ENCODE assay signal across 9 mouse cellular contexts in the genomic region with DNA sequence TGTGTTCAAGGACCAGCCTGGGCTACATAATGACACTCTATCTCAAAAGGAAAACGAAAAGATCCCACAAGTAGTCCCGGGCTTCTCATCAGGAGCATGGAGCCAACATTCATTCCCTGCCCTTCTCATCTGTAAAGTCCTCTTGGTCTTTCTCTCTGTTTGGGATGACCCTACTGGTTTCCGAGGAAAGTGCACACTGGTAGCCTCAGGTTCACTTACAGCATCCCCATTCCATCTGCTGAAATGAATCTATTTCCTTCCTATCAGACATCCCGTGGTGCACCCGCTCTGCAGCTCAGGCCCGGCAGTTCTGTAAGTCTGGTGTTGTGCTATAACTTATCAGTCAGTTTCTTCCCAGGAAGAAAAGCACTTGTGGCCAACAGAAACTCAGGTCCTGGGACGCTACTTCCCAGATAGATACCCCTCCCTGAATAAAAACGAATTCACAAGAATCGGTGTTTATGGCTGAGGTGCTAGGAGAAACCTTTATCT. TPM values are rescaled to one million over a fixed set of nuclear protein-coding genes. Genes with fewer than 3 reads are reported as not detected.
A peak's percentile ranks its signal among the peaks of the same experiment; 100 is the strongest.
DNase-seq lines count a peak whose midpoint lies in the region; ATAC-seq and TF ChIP-seq lines count a peak whose summit lies in the region.
"Had no signal": no experiment of that assay in that cellular context is flagged by ENCODE, and none has a peak within 500 bp of the region (broad histone marks: within the 10 kb centered on the region; RNA-seq: fewer than 3 reads in every experiment).

No protein-coding gene starts in this region.

- H3K4me3 ChIP-seq in liver, adult 2 months (ENCODE audit: insufficient read depth, low read depth, low read length), result peak overlapping the region; percentile 90
- peak overlapping the region; percentile 76; the same call in 1 of the 2 replicates for H3K4me3 ChIP-seq in forebrain, embryonic 11.5 days (ENCODE audit: low read depth, low read length)
- H3K4me3 ChIP-seq in liver, embryonic 12.5 days, result peak overlapping the region; percentile 81; the same call in 1 of the 2 replicates
- peak overlapping the region; percentile 97 for H3K4me3 ChIP-seq in stomach, postnatal 0 days (ENCODE audit: low read depth, low read length)

- peak overlapping the region; percentile 70; the same call in 1 of the 2 replicates for H3K4me2 ChIP-seq in forebrain, embryonic 11.5 days (ENCODE audit: low read depth, low read length, severe bottlenecking)
- peak overlapping the region; percentile 88 for H3K4me2 ChIP-seq in liver, embryonic 12.5 days
- peak overlapping the region; percentile 70 for H3K4me2 ChIP-seq in stomach, postnatal 0 days (replicated peaks; ENCODE audit: low read depth)

- WGBS in liver, adult 2 months, result 59% methylated on average over 9 of the region's 9 CpGs
- 81% methylated on average over 9 of the region's 9 CpGs for WGBS in forebrain, embryonic 11.5 days
- 56% methylated on average over 9 of the region's 9 CpGs for WGBS in liver, embryonic 12.5 days (ENCODE audit: insufficient replicate concordance)
- 75% methylated on average over 9 of the region's 9 CpGs for whole genome bisulfite sequencing in stomach, postnatal 0 days

- no peak for TF ChIP-seq CTCF in liver, adult 2 months (IDR thresholded peaks at IDR 0.05; ENCODE audit: low read depth, low read length)
- TF ChIP-seq CTCF in stomach, postnatal 0 days (IDR thresholded peaks at IDR 0.05; ENCODE audit: low read depth), result peak; percentile 24; the same call in 1 of the 2 replicates

- H3K9ac ChIP-seq in liver, adult 2 months (ENCODE audit: low read depth, low read length), result peak overlapping the region; percentile 21; the same call in 1 of the 2 replicates
- H3K9ac ChIP-seq in forebrain, embryonic 11.5 days (ENCODE audit: low read length), result no peak overlapping the region
- no peak overlapping the region for H3K9ac ChIP-seq in liver, embryonic 12.5 days
- peak overlapping the region; percentile 31 for H3K9ac ChIP-seq in stomach, postnatal 0 days (ENCODE audit: low read length)

- H3K9me3 ChIP-seq in forebrain, embryonic 11.5 days (ENCODE audit: control insufficient read depth, low read length), result no peaks in the 10 kb centered on the region
- no peaks in the 10 kb centered on the region for H3K9me3 ChIP-seq in liver, embryonic 12.5 days (replicated peaks)
- no peaks in the 10 kb centered on the region for H3K9me3 ChIP-seq in stomach, postnatal 0 days (ENCODE audit: control insufficient read depth, low read length)

- H3K4me1 ChIP-seq in liver, adult 2 months (ENCODE audit: control insufficient read depth, insufficient read depth, low read length), result peaks cover 39% of the 10 kb centered on the region
- H3K4me1 ChIP-seq in forebrain, embryonic 11.5 days (replicated peaks; ENCODE audit: control insufficient read depth, insufficient read depth, low read length), result no peaks in the 10 kb centered on the region; the same call in 1 of the 2 replicates
- H3K4me1 ChIP-seq in liver, embryonic 12.5 days, result peaks cover 47% of the 10 kb centered on the region
- H3K4me1 ChIP-seq in stomach, postnatal 0 days (replicated peaks; ENCODE audit: control insufficient read depth, insufficient read depth), result peaks cover 14% of the 10 kb centered on the region

- H3K27ac ChIP-seq in liver, adult 2 months (replicated peaks; ENCODE audit: insufficient read depth, low read depth, low read length), result peak overlapping the region; percentile 44
- no peak overlapping the region for H3K27ac ChIP-seq in forebrain, embryonic 11.5 days (ENCODE audit: low read depth, low read length)
- H3K27ac ChIP-seq in liver, embryonic 12.5 days, result no peak overlapping the region
- no peak overlapping the region for H3K27ac ChIP-seq in stomach, postnatal 0 days (replicated peaks)

- TF ChIP-seq POLR2A in liver, adult 2 months (IDR thresholded peaks at IDR 0.05; ENCODE audit: extremely low read depth, insufficient read depth, low read length), result no peak

- no peak for DNase-seq in liver, adult 2 months (ENCODE audit: extremely low read depth, low read depth, low spot score)
- DNase-seq in liver, result no peak
- no peak for DNase-seq in forebrain, embryonic 11.5 days (ENCODE audit: low spot score)
- no peak for DNase-seq in stomach, postnatal 0 days (ENCODE audit: low spot score)
- no peak for DNase-seq in adrenal gland, adult 18-20 months (ENCODE audit: low spot score in 2 of 2)
- no peak for DNase-seq in cerebellum, adult 8-10 months
- DNase-seq in cerebellum, adult 11 months, result no peak

- H3K27me3 ChIP-seq in liver, adult 2 months (ENCODE audit: control insufficient read depth, insufficient read depth, low read length), result no peaks in the 10 kb centered on the region
- no peaks in the 10 kb centered on the region for H3K27me3 ChIP-seq in forebrain, embryonic 11.5 days (ENCODE audit: control insufficient read depth, insufficient read depth, low read length)
- H3K27me3 ChIP-seq in liver, embryonic 12.5 days (replicated peaks), result no peaks in the 10 kb centered on the region
- no peaks in the 10 kb centered on the region for H3K27me3 ChIP-seq in stomach, postnatal 0 days (ENCODE audit: control insufficient read depth, insufficient read depth, low read length)

- TF ChIP-seq EP300 in stomach, postnatal 0 days (optimal IDR thresholded peaks at IDR 0.05), result no peak

- H3K79me2 ChIP-seq in liver, adult 2 months (ENCODE audit: control insufficient read depth, insufficient read depth, low read length), result peaks cover 45% of the 10 kb centered on the region

- peaks cover 4% of the 10 kb centered on the region for H3K36me3 ChIP-seq in liver, adult 2 months (ENCODE audit: control insufficient read depth, insufficient read depth, low read length)
- no peaks in the 10 kb centered on the region for H3K36me3 ChIP-seq in forebrain, embryonic 11.5 days (ENCODE audit: control insufficient read depth, insufficient read depth, low read length)
- no peaks in the 10 kb centered on the region for H3K36me3 ChIP-seq in liver, embryonic 12.5 days
- no peaks in the 10 kb centered on the region for H3K36me3 ChIP-seq in stomach, postnatal 0 days (ENCODE audit: control insufficient read depth, insufficient read depth, low read length)

- ATAC-seq in forebrain, embryonic 11.5 days (replicated peaks; ENCODE audit: low FRiP score), result no peak
- ATAC-seq in liver, embryonic 12.5 days, result no peak
- no peak for ATAC-seq in stomach, postnatal 0 days (ENCODE audit: low FRiP score, low TSS enrichment)

RNA-seq across cellular contexts. Expression of a gene that starts 3.2 kb away (rescaled TPM):
- 112 and 122 TPM in 2 replicates for total RNA-seq in liver, adult 2 months (2014; rRNA removed)
- 28.5 and 32.4 TPM in 2 replicates for polyA plus RNA-seq in liver, adult 2 months (2012; rRNA removed)
- polyA plus RNA-seq in forebrain, embryonic 11.5 days (2014; fragmentation: Nextera tagmentation; extraction: Ambion mirVana), result 10.4 and 10.5 TPM in 2 replicates
- polyA plus RNA-seq in liver, embryonic 12.5 days (2016; fragmentation: Nextera tagmentation; extraction: Ambion mirVana), result 4.2 and 4.3 TPM in 2 replicates
- polyA plus RNA-seq in stomach, postnatal 0 days (2015; fragmentation: Nextera tagmentation; extraction: Ambion mirVana), result 19.1 and 20.9 TPM in 2 replicates
- total RNA-seq in adrenal gland, adult 18-20 months (2021), result 10 to 100 TPM; 67.1 to 70.2 TPM

RNA-seq across cellular contexts. Expression of a gene that starts 51.5 kb away (rescaled TPM):
- total RNA-seq in liver, adult 2 months (2014; rRNA removed), result 30.3 and 36.6 TPM in 2 replicates
- 9.5 and 9.8 TPM in 2 replicates for polyA plus RNA-seq in liver, adult 2 months (2012; rRNA removed)
- not detected in 2 replicates for polyA plus RNA-seq in forebrain, embryonic 11.5 days (2014; fragmentation: Nextera tagmentation; extraction: Ambion mirVana)
- polyA plus RNA-seq in liver, embryonic 12.5 days (2016; fragmentation: Nextera tagmentation; extraction: Ambion mirVana), result 0.69 and 0.88 TPM in 2 replicates
- polyA plus RNA-seq in stomach, postnatal 0 days (2015; fragmentation: Nextera tagmentation; extraction: Ambion mirVana), result 0.13 and 0.19 TPM in 2 replicates
- not detected for total RNA-seq in adrenal gland, adult 18-20 months (2021)
- total RNA-seq: heart, postnatal 10 days had no signal

Comparison
In these comparisons a context has a peak if more than half of its experiments do, and no peak if none do; other contexts are left out.
1. H3K9ac ChIP-seq: peak in liver, adult 2 months (single experiment) and stomach, postnatal 0 days (single experiment); none in forebrain, embryonic 11.5 days (single experiment) and liver, embryonic 12.5 days (single experiment).
2. Peak in every context shown above with its lines, with median percentiles within 50 percentile points of each other: H3K4me3 ChIP-seq and H3K4me2 ChIP-seq.